Mouse (Mus musculus) cerebellum, adult 8-10 months (tissue): Measurements from ENCODE around the gene Phyhd1.

Source experiments
- DNase-seq: peaks from one replicate; pipeline ENCODE4 v3.0.0; 2022

Phyhd1 gene

GRCm38 (mm10) chr2:30256616-30257350, 9.2 kb upstream of the Phyhd1 start:
- DNase-seq = no peak

GRCm38 (mm10) chr2:30257699-30258460, 8.1 kb upstream of the Phyhd1 start:
- DNase-seq = no peak

GRCm38 (mm10) chr2:30258600-30258999, 7.4 kb upstream of the Phyhd1 start:
- no peak for DNase-seq

- no peak for DNase-seq
These were observed 6.6 kb upstream of the Phyhd1 start for GRCm38 (mm10) chr2:30259131-30260064.

- DNase-seq = no peak
These were observed 4.8 kb upstream of the Phyhd1 start for GRCm38 (mm10) chr2:30261064-30261736.

GRCm38 (mm10) chr2:30261921-30262839, 3.8 kb upstream of the Phyhd1 start:
- peak; percentile 33 for DNase-seq

GRCm38 (mm10) chr2:30262840-30263441, 3.1 kb upstream of the Phyhd1 start:
- DNase-seq = peak; percentile 77

GRCm38 (mm10) chr2:30263811-30264210, 2.2 kb upstream of the Phyhd1 start:
- no peak for DNase-seq

GRCm38 (mm10) chr2:30264671-30265519, 1.1 kb upstream of the Phyhd1 start:
- no peak for DNase-seq

GRCm38 (mm10) chr2:30266392-30266941, 464 bp downstream of the Phyhd1 start:
- DNase-seq = no peak

GRCm38 (mm10) chr2:30267466-30267865, 1.5 kb downstream of the Phyhd1 start:
- DNase-seq = no peak

GRCm38 (mm10) chr2:30268371-30268770, 2.4 kb downstream of the Phyhd1 start:
- DNase-seq = no peak

- no peak for DNase-seq
These were observed 3.4 kb downstream of the Phyhd1 start for GRCm38 (mm10) chr2:30269241-30269990.

GRCm38 (mm10) chr2:30270134-30270533, 4.1 kb downstream of the Phyhd1 start:
- peak; percentile 78 for DNase-seq

GRCm38 (mm10) chr2:30280743-30281142, 14.7 kb downstream of the Phyhd1 start, which contains the start of gene Gm28038:
Gm28038 (plus strand) TSS chr2:30281043.
- DNase-seq = no peak

- no peak for DNase-seq
These were observed 15.6 kb downstream of the Phyhd1 start for GRCm38 (mm10) chr2:30281651-30282050.

- DNase-seq = no peak
These were observed 17.2 kb downstream of the Phyhd1 start for GRCm38 (mm10) chr2:30283193-30283592.

GRCm38 (mm10) chr2:30285004-30285403, 19.0 kb downstream of the Phyhd1 start:
- DNase-seq = no peak
